Mouse (Mus musculus): ENCODE measurements around the gene E130116L18Rik.
"Not testable (repeated sequence)": the region's sequence is repeated elsewhere in the genome, so short reads cannot be mapped to it uniquely, and the experiment has no call there.

DNA sequence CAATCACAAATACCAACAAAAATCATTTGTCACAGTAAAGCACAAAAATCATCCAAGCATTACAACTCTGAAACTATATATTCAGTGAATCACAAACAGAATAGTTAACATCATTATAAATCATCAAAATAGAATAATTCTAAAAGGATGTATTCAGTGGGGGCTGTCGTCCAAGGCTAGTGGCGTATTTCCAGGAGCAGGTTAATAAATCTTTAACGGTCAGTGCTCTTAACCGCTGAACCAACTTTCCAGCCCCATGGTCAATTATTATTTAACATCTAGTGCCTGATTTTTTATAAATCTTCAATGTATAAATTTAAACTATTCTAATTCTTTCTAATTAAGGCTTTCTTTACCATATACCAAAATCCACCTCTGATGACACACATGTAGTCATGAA, 44.4 kb downstream of the E130116L18Rik start:
- not testable (repeated sequence) for TF ChIP-seq CTCF (conservative IDR thresholded peaks at IDR 0.05; ENCODE audit: insufficient read depth, insufficient read length, low read depth, low read length); POLR2A (IDR thresholded peaks at IDR 0.05; ENCODE audit: low read depth, low read length)

Measured in kidney, adult 2 months (tissue).